Mouse (Mus musculus) heart, postnatal 10 days (tissue): Measurements from ENCODE around the gene Gm45808. TPM values are rescaled to one million over a fixed set of nuclear protein-coding genes. Genes with fewer than 3 reads are reported as not detected.

Experiments used
- DNase-seq, 2 experiments: peaks; one replicate each; pipeline ENCODE4 v3.0.0; 2021
- intact Hi-C: fragments of 180-260 bp; cut with DNase I; formaldehyde crosslinking; loops from one replicate; pipeline ENCODE4 v1.15.1; 2025
- microRNA-seq, 2 experiments: library from miRNA; unstranded; fragments of <30 nt; microRNA quantifications; one replicate each; pipeline ENCODE4 v1.2.0; 2022
- total RNA-seq, 2 experiments: library from RNA; stranded (reverse); gene quantifications; 2 replicates each; pipeline ENCODE4 v1.2.3; 2021

Gene Gm45808
- total RNA-seq, 2 experiments from 2014 or later, result 2.2 to 2.5 TPM

- intact Hi-C loops, result no loop called here
- no peak for DNase-seq
Measured at GRCm38 (mm10) chr7:45419859-45420614, 66.6 kb downstream of the Gm45808 start.

- no peak for DNase-seq
- intact Hi-C loops, result no loop called here
Measured at GRCm38 (mm10) chr7:45417962-45418492, 68.6 kb downstream of the Gm45808 start.

Small RNA genes within 50 kb of the gene (microRNA-seq; reads per million reads assigned to microRNA genes)
- gene Gm22133, result 0 reads per million in 2 experiments

Other genes starting within 250 kb of the Gm45808 start
- 1 to 10 TPM; 3.0 to 4.0 TPM for gene Cd37, start 247.7 kb downstream of the Gm45808 start, total RNA-seq
- gene Slc6a16, start 245.7 kb downstream of the Gm45808 start, total RNA-seq, result not detected
- not detected for gene Slc6a21, start 209.3 kb downstream of the Gm45808 start, total RNA-seq
- gene Trpm4, start 153.0 kb downstream of the Gm45808 start, total RNA-seq, result 10 to 100 TPM; 21.0 to 26.1 TPM
- gene Hrc, start 151.5 kb downstream of the Gm45808 start, total RNA-seq, result 100 to 1,000 TPM; 320 to 351 TPM
- under 1 TPM; 0.22 to 0.31 TPM for gene Ppfia3, start 119.8 kb downstream of the Gm45808 start, total RNA-seq
- gene Lin7b, start 116.2 kb downstream of the Gm45808 start, total RNA-seq, result 1 to 10 TPM in 1 of 2 experiments, under 1 TPM in 1; 0.97 to 1.1 TPM
- 100 to 1,000 TPM; 146 to 161 TPM for gene Snrnp70, start 91.1 kb downstream of the Gm45808 start, total RNA-seq
- under 1 TPM; 0.41 to 0.79 TPM for gene Kcna7, start 81.2 kb downstream of the Gm45808 start, total RNA-seq
- under 1 TPM; 0.22 to 0.26 TPM for gene Ntf5, start 73.1 kb downstream of the Gm45808 start, total RNA-seq
- not detected for gene Lhb, start 66.0 kb downstream of the Gm45808 start, total RNA-seq
- 10 to 100 TPM; 74.6 to 79.0 TPM for gene Gys1, start 52.0 kb downstream of the Gm45808 start, total RNA-seq
- gene Ruvbl2, start 48.7 kb downstream of the Gm45808 start, total RNA-seq, result 10 to 100 TPM; 30.4 to 30.7 TPM
- 100 to 1,000 TPM; 232 to 268 TPM for gene Ftl1, start 26.9 kb downstream of the Gm45808 start, total RNA-seq
- 10 to 100 TPM; 44.5 to 45.8 TPM for gene Bax, start 19.9 kb downstream of the Gm45808 start, total RNA-seq
- not detected for gene Tulp2, start 4.9 kb downstream of the Gm45808 start, total RNA-seq
- gene Dhdh, start 2.0 kb upstream of the Gm45808 start, total RNA-seq, result 1 to 10 TPM; 4.7 to 6.0 TPM
- gene Nucb1, start 23.6 kb upstream of the Gm45808 start, total RNA-seq, result 100 to 1,000 TPM; 144 to 151 TPM
- 10 to 100 TPM; 24.5 to 45.4 TPM for gene Ppp1r15a, start 39.5 kb upstream of the Gm45808 start, total RNA-seq
- 1 to 10 TPM; 4.1 to 5.6 TPM for gene Plekha4, start 39.5 kb upstream of the Gm45808 start, total RNA-seq
- under 1 TPM; 0.25 to 0.34 TPM for gene Hsd17b14, start 68.1 kb upstream of the Gm45808 start, total RNA-seq
- 10 to 100 TPM; 54.7 to 54.9 TPM for gene Bcat2, start 83.3 kb upstream of the Gm45808 start, total RNA-seq
- gene Fgf21, start 128.7 kb upstream of the Gm45808 start, total RNA-seq, result not detected
- not detected for gene Fut1, start 130.5 kb upstream of the Gm45808 start, total RNA-seq
- under 1 TPM; 0.22 to 0.65 TPM for gene Izumo1, start 135.0 kb upstream of the Gm45808 start, total RNA-seq
- 10 to 100 TPM; 51.9 to 52.4 TPM for gene Rasip1, start 140.7 kb upstream of the Gm45808 start, total RNA-seq
- 1 to 10 TPM; 7.5 to 8.5 TPM for gene Mamstr, start 153.2 kb upstream of the Gm45808 start, total RNA-seq
- under 1 TPM in 1 of 2 experiments, not detected in 1; 0.38 TPM for gene Fut2, start 179.6 kb upstream of the Gm45808 start, total RNA-seq
- under 1 TPM in 1 of 2 experiments, not detected in 1; 0.15 TPM for gene Ntn5, start 197.2 kb upstream of the Gm45808 start, total RNA-seq
- under 1 TPM in 1 of 2 experiments, not detected in 1; 0.22 TPM for gene Sec1, start 207.6 kb upstream of the Gm45808 start, total RNA-seq
- gene Car11, start 213.0 kb upstream of the Gm45808 start, total RNA-seq, result 1 to 10 TPM; 4.2 to 4.6 TPM
- gene Dbp, start 218.3 kb upstream of the Gm45808 start, total RNA-seq, result 10 to 100 TPM; 22.7 to 29.8 TPM
- gene Rpl18, start 228.6 kb upstream of the Gm45808 start, total RNA-seq, result 100 to 1,000 TPM; 698 to 700 TPM
- gene Sphk2, start 231.2 kb upstream of the Gm45808 start, total RNA-seq, result 10 to 100 TPM; 17.4 to 20.1 TPM
- under 1 TPM; 0.10 to 0.12 TPM for gene Fam83e, start 234.4 kb upstream of the Gm45808 start, total RNA-seq
- not detected for gene Spaca4, start 239.0 kb upstream of the Gm45808 start, total RNA-seq